Mouse (Mus musculus) heart, adult 8-10 months (tissue): ENCODE results near the gene Os9. TPM values are rescaled to one million over a fixed set of nuclear protein-coding genes. Genes with fewer than 3 reads are reported as not detected.

ENCODE experiments used
- DNase-seq: peaks from one replicate; pipeline ENCODE4 v3.0.0; 2022; ENCODE audit warnings: low spot score
- total RNA-seq, 4 experiments: library from RNA; stranded (reverse); gene quantifications; 2 replicates each; pipeline ENCODE4 v1.2.4; 2022

Os9 gene
- total RNA-seq, 4 experiments from 2014 or later, result 22.2 to 31.6 (median 24.1) TPM

DNA sequence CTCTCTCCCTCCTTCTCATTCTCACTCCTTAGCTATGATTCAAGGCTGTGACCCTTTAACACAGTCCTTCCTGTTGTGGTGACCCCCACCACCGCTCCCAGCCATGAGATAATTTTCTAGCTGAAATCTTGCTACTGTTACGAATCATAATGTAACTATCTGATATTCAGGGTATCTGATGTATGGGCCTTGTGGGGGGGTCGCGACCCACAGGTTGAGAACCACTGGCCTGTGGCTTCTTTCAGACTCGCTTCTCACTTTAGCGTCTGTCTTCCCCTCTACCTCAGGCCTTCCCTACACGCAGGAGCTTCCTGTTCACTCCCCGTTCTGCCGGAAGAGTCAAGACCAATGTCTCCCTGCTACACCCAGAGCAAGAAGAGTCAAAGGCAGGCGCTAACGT lies 2.5 kb downstream of the Os9 start:
- DNase-seq, result no peak

DNA sequence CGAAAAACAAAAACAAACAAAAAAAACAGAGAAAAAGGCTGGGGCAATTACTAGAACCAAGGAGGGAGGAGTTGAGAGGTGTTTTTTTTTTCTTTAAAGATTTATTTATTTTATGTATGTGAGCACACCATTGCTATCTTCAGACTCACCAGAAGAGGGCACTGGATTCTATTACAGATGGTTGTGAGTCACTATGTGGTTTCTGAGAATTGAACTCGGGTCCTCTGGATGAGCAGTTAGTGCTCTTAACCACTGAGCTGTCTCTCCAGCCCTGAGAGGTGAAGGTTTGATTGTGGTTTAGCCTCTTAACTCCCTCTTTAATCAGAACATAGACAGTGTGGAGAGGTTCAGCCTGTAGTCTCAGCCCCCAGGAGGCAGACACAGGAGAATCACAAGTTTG lies 5.9 kb downstream of the Os9 start:
- DNase-seq, result no peak

DNA sequence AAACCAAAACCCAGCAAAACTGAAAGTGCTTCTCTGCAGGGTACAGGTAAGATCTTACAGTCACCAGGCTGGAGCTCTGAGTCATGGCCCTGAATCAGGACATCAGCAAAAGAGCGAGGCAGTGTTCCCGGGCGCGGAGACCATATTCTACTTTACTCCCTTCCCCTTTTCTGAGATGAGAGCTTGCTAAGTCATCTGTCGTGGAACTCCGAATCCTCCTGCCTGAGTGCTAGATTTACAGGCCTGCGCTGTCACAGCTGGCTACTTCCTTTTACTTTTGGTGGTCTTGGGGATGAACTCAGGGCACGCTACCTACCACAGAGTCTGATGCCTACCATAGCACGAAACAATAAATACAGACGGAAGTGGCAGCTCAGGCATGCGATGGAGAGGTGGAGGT lies 6.5 kb downstream of the Os9 start:
- DNase-seq, result no peak

DNA sequence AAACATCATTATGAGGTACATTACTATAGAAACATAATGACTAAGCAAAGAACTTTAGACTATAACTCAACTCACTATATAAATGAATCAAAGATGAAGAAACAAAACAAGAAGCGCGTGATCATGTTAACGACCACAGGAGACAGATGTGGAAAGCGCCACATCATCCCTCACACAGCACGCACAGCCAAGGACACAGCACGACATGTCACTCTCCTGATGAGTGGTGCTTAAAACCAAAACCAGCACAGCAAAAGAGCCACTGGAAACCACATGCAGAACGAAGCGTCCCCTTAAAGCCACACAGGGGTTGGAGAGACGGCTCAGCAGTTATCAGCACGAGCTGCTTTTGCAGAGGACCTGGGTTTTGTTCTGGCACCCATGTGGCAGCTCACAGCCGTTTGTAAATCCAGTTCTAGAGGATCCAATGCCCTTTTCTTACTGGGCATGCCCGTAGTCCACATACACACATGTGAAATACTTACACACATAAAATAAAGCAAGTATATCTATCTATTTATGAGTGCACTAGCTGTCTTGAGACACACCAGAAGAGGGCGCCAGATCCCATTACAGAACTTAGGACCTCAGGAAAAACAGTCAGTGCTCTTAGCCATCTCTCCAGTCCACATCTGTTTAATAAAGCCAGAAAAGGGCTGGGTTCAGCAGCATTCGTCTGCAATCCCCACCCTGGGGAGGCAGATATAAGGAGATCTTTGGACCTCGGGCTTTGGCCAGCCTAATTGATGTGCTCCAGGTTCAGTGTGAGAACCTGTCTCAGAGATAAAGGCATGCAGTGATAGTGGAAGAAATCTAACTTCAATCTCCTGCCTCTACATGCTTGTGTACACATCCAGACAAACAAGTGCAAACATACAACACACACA lies 9.7 kb downstream of the Os9 start:
- no peak for DNase-seq

DNA sequence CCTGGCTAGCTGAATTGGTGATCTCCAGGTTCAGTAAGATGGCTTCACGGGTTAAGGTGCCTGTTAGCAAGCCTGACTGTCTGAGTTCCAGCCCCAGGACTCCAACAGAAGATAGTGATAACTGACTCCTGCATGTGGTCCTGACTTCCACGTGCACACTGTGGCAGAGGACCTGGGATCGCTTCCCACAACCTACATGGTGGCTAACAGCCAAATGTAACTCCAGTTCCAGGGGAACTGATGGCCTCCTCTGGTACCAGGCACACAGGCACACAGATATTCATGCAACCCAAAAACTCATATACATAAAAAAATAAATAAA lies 12.7 kb downstream of the Os9 start:
- no peak for DNase-seq

DNA sequence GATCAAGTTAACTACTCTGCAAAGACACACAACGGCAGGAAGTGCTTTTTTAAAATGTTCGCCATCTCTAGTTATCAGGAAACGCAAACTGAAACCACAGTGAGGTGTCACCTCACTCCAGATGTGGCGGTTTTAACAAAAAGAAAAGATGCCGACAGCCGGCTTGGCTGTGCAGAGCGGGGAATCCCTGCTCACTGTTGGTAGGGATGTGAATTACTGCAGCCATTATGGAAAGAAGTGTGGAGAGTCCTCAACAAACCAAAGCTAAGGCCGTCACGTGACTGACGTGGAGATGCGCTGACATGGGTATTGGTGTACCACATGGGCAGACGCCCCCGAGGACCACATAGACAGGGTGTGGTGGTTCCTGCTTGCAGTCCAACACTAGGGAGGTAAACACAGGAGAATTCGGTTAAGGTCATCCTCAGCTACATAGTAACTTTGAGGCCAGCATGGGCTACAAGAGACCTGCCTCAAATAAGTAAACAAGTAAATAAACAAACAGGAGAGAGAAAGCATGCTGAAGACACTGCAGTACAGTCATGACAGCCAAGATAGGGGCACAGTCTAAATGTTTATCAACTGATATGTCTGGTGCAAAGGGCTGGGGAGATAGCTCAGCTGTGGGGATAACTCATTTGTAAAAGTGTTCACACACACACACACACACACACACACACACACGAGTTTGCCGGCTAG lies 13.2 kb downstream of the Os9 start:
- DNase-seq, result no peak

GRCm38 (mm10) chr10:127103631-127104030 lies 17.3 kb downstream of the Os9 start:
- DNase-seq, result no peak

DNA sequence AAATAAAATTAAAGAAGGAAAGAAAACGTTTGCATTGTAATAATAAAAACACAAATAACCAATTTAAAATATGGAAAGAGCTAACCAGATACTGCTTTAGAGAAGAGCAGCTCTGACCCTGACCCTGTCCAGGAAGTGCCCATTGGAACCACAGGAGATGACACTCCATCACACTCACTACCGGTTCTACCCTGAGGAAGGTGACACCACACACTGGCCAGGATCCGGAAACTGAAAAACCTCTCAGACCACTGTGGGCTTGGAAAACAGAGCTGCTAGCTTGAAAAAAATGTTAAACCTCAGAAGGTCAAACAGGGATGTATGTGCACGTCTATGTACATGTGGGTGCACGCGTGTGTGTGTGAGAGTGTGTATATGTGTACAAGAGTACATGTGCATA lies 19.8 kb downstream of the Os9 start:
- DNase-seq, result no peak

DNA sequence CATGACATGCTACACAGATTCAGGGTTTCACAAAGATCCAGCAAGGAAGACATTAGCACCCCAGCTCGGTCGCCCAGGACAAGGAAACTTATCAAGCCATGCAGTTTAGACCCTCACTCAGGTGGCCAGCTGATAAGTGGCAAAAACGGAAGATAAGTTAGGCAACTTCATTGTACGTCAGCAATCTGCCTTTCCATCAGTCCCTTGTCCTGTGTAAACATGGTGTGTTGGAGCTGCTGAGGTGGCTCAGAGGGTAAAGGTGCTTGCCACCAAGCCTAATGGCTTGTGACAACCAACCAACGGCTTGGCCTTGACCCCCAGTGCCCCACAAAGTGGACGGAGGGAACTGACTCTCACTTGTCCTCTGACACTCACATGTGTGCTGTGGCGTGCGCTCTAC lies 20.5 kb downstream of the Os9 start:
- DNase-seq, result no peak

GRCm38 (mm10) chr10:127099868-127100267 lies 21.1 kb downstream of the Os9 start:
- DNase-seq, result no peak

DNA sequence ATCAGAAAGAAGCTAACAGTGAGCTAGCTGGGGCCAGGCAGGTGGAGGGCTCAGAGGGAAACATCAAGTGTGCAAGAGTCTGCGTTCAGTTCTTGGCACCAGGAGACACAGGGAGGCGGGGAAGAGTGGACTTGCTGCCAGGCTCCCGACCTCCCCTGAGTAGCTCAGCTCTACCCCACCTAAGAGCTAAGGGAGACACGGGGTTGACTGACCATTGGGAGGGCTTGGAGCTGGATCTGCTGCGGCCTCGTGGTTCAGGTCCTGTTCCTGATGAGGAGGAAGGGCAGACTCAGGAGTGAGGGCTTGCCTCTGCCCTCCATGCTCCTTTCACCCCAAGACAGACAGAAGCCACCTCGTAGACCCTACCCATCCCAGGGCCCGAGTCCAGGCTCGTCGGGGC lies 21.7 kb downstream of the Os9 start:
- no peak for DNase-seq

- DNase-seq, result no peak
These were observed 22.4 kb downstream of the Os9 start for GRCm38 (mm10) chr10:127098514-127098913.

DNA sequence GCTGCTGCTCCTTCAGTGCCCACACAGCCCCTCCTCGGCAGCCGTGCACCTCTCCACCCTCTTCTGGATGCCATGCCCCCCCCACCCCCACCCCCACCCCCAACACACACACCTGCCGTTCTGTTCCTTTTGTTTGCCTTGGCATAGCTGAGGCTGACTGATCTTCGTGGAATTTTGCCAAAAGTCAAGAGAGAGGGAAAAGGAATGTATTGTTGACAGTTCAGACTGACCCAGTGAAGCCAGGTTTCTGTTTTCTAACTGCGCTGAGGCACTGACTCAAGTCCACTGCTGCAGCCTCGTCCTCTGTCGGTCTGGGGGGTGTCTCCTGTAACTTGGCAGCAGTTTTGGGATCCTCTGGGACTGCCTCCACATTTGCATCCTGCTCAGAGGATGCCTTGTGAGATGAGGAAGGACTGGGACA lies 26.5 kb downstream of the Os9 start:
- DNase-seq, result no peak

GRCm38 (mm10) chr10:127092742-127093141 lies 28.2 kb downstream of the Os9 start:
- no peak for DNase-seq

GRCm38 (mm10) chr10:127091507-127092396 lies 29.2 kb downstream of the Os9 start:
- DNase-seq, result no peak

DNA sequence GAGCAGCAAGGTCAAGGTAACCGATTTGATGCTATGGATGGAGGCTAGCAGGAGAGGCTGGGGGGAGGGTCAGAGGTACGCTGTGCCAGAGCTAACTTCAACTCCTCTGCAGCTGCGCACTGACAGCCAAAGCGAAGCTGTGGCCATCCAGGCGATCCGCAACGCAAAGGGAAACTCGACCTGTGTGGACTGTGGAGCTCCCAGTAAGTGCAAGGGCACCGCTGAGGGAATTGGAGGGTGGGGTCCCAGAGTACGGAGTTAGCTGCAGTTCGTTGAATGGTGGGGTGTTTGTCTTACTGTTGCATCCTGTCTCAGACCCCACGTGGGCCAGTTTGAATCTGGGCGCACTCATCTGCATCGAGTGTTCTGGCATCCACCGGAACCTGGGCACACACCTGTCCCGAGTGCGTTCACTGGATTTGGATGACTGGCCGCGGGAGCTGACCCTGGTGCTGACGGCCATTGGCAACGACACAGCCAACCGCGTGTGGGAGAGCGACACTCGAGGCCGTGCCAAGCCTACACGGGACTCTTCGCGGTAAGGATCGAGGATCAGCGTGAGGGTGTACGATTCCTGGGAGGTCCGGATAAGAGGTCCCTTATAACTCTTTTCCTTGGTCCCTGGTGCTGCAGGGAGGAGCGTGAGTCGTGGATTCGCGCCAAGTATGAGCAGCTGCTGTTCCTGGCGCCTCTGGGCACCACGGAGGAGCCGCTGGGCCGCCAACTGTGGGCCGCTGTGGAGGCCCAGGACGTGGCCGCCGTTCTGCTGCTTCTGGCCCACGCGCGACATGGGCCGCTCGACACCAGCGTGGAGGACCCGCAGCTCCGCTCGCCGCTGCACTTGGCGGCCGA lies 30.1 kb downstream of the Os9 start:
- DNase-seq, result no peak

GRCm38 (mm10) chr10:127085633-127086032 lies 35.3 kb downstream of the Os9 start:
- no peak for DNase-seq

GRCm38 (mm10) chr10:127085052-127085451 lies 35.9 kb downstream of the Os9 start:
- no peak for DNase-seq

- DNase-seq, result no peak
These were observed 37.0 kb downstream of the Os9 start for GRCm38 (mm10) chr10:127083915-127084306.

- no peak for DNase-seq
These were observed 37.5 kb downstream of the Os9 start for GRCm38 (mm10) chr10:127083292-127083914.
